In the genomic region with DNA sequence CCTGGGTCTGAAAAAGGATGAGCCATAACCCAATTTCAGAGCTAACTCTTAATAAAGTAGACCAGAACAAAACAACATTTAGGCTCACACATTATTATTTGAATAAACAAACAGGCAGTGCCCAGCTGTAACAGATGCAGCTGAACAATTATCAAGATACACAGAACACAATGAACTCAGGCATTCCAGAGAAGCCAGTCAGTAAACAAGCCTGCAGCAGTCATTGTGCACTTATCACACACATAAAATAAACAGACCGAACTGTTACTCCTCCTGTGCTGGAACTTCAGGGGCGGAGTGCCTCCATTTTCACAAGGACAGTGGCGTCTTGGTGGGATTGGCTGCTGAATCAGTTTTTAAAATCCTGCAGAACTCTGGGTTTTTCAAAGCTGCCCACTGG, we compare ENCODE assay signal across 23 mouse cellular contexts. TPM values are rescaled to one million over a fixed set of nuclear protein-coding genes. Genes with fewer than 3 reads are reported as not detected.
A peak's percentile ranks its signal among the peaks of the same experiment; 100 is the strongest.
DNase-seq lines count a peak whose midpoint lies in the region; TF ChIP-seq lines count a peak whose summit lies in the region.
"Had no signal": no experiment of that assay in that cellular context is flagged by ENCODE, and none has a peak within 500 bp of the region (broad histone marks: within the 10 kb centered on the region; RNA-seq: fewer than 3 reads in every experiment).

No protein-coding gene starts in this region.

- TF ChIP-seq EP300 in heart, adult 2 months (IDR thresholded peaks at IDR 0.05; ENCODE audit: insufficient read depth, low read depth, low read length), result no peak

- H3K79me2 ChIP-seq in heart, adult 2 months (replicated peaks; ENCODE audit: control insufficient read depth, insufficient read depth, low read length), result no peaks in the 10 kb centered on the region

- no peak for DNase-seq in heart, adult 2 months
- no peak for DNase-seq in heart, embryonic 10.5 days (ENCODE audit: low spot score)
- no peak for DNase-seq in testis, postnatal 14 days (ENCODE audit: low spot score)
- peak; percentile 33 for DNase-seq in lung, postnatal 25 days (ENCODE audit: low spot score)
- DNase-seq in left cerebral cortex, postnatal 25 days (ENCODE audit: low spot score in 2 of 2), result no peak
- DNase-seq: adrenal gland, adult 2 months; adrenal gland, postnatal 36 days; cerebellum, adult 11 months; cerebellum, adult 8-10 months; cerebellum, postnatal 14 days; gastrocnemius, postnatal 10 days; heart, postnatal 14 days had no signal

- no peak overlapping the region for H3K9ac ChIP-seq in heart, adult 2 months (ENCODE audit: low read depth, low read length)
- H3K9ac ChIP-seq: embryonic facial prominence, embryonic 12.5 days; forebrain, embryonic 15.5 days; heart, embryonic 15.5 days; hindbrain, embryonic 13.5 days had no signal

- no peak for TF ChIP-seq CTCF in heart, adult 2 months (IDR thresholded peaks at IDR 0.05)
- no peak for TF ChIP-seq CTCF in testis, adult 2 months (IDR thresholded peaks at IDR 0.05; ENCODE audit: control insufficient read depth, insufficient read depth, insufficient replicate concordance, low read depth, low read length)

- H3K36me3 ChIP-seq in heart, adult 2 months (ENCODE audit: control insufficient read depth, insufficient read depth, low read length), result no peaks in the 10 kb centered on the region; the same call in 1 of the 2 replicates
- no peaks in the 10 kb centered on the region for H3K36me3 ChIP-seq in heart, embryonic 10.5 days
- H3K36me3 ChIP-seq in testis, adult 2 months (ENCODE audit: control insufficient read depth, insufficient read depth, low read length), result no peaks in the 10 kb centered on the region
- H3K36me3 ChIP-seq: embryonic facial prominence, embryonic 12.5 days; forebrain, embryonic 15.5 days; heart, embryonic 15.5 days; hindbrain, embryonic 13.5 days had no signal

- H3K4me1 ChIP-seq in heart, adult 2 months (ENCODE audit: control insufficient read depth, insufficient read depth, low read length), result peaks cover 1% of the 10 kb centered on the region
- no peaks in the 10 kb centered on the region for H3K4me1 ChIP-seq in heart, embryonic 10.5 days
- H3K4me1 ChIP-seq in testis, adult 2 months (ENCODE audit: control insufficient read depth, insufficient read depth, low read length), result no peaks in the 10 kb centered on the region
- H3K4me1 ChIP-seq: embryonic facial prominence, embryonic 12.5 days; forebrain, embryonic 15.5 days; heart, embryonic 15.5 days; hindbrain, embryonic 13.5 days had no signal

- intact Hi-C loops in heart, adult 2 months (cut with DNase I), result no loop called here
- intact Hi-C loops in left cerebral cortex, postnatal 25 days (cut with DNase I), result no loop called here

- H3K27ac ChIP-seq in heart, adult 2 months, result peak overlapping the region; percentile 44
- no peak overlapping the region for H3K27ac ChIP-seq in heart, embryonic 10.5 days
- H3K27ac ChIP-seq in testis, adult 2 months (ENCODE audit: control insufficient read depth, insufficient read depth, low read depth, low read length), result peak overlapping the region; percentile 49
- H3K27ac ChIP-seq: embryonic facial prominence, embryonic 12.5 days; forebrain, embryonic 15.5 days; heart, embryonic 15.5 days; hindbrain, embryonic 13.5 days; hindbrain, postnatal 0 days had no signal

- WGBS in heart, adult 2 months, result 48% methylated on average over 3 of the region's 3 CpGs
- WGBS in heart, embryonic 10.5 days, result 59% methylated on average over 3 of the region's 3 CpGs

- no peak overlapping the region for H3K4me3 ChIP-seq in heart, adult 2 months
- H3K4me3 ChIP-seq in heart, embryonic 10.5 days, result no peak overlapping the region
- H3K4me3 ChIP-seq in testis, adult 2 months (ENCODE audit: control insufficient read depth, low read depth, low read length), result no peak overlapping the region
- H3K4me3 ChIP-seq: embryonic facial prominence, embryonic 12.5 days; forebrain, embryonic 15.5 days; heart, embryonic 15.5 days; hindbrain, embryonic 13.5 days had no signal

- no peaks in the 10 kb centered on the region for H3K27me3 ChIP-seq in heart, adult 2 months (ENCODE audit: control insufficient read depth, insufficient read depth, low read length)
- H3K27me3 ChIP-seq in heart, embryonic 10.5 days (ENCODE audit: insufficient read depth, poor library complexity, severe bottlenecking), result no peaks in the 10 kb centered on the region
- H3K27me3 ChIP-seq in testis, adult 2 months (ENCODE audit: control insufficient read depth, insufficient read depth, low read length), result no peaks in the 10 kb centered on the region
- H3K27me3 ChIP-seq: CH12.LX; embryonic facial prominence, embryonic 12.5 days; forebrain, embryonic 15.5 days; heart, embryonic 15.5 days; hindbrain, embryonic 13.5 days; Patski had no signal

- no peaks in the 10 kb centered on the region; the same call in 1 of the 2 replicates for H3K9me3 ChIP-seq in heart, embryonic 10.5 days
- H3K9me3 ChIP-seq: embryonic facial prominence, embryonic 12.5 days; forebrain, embryonic 15.5 days; heart, embryonic 15.5 days; hindbrain, embryonic 13.5 days had no signal

- TF ChIP-seq POLR2A in heart, adult 2 months (IDR thresholded peaks at IDR 0.05; ENCODE audit: insufficient read depth, low read depth, low read length), result no peak
- TF ChIP-seq POLR2A in testis, adult 2 months (IDR thresholded peaks at IDR 0.05; ENCODE audit: control insufficient read depth, low read depth, low read length), result no peak

RNA-seq across cellular contexts. Expression of a gene that starts 27.2 kb away (rescaled TPM):
- total RNA-seq in heart, adult 2 months (2021), result 10 to 100 TPM; 33.8 to 36.4 TPM
- polyA plus RNA-seq in heart, adult 2 months (2012; rRNA removed), result 26.2 and 40.9 TPM in 2 replicates
- polyA plus RNA-seq in heart, embryonic 10.5 days (2016; fragmentation: Nextera tagmentation; extraction: Ambion mirVana), result 26.3 and 29.1 TPM in 2 replicates
- 18.3 and 21.3 TPM in 2 replicates for polyA plus RNA-seq in testis, adult 2 months (2012; rRNA removed)
- 10 to 100 TPM; 48.2 to 49.2 TPM for total RNA-seq in left cerebral cortex, postnatal 25 days (2021)

RNA-seq across cellular contexts. Expression of a gene that starts 48.2 kb away (rescaled TPM):
- total RNA-seq in heart, adult 2 months (2021), result not detected
- 0.04 and 0.12 TPM in 2 replicates for polyA plus RNA-seq in heart, adult 2 months (2012; rRNA removed)
- polyA plus RNA-seq in heart, embryonic 10.5 days (2016; fragmentation: Nextera tagmentation; extraction: Ambion mirVana), result 0.20 TPM in 1 of 2 replicates, not detected in the other
- 69.1 and 87.1 TPM in 2 replicates for polyA plus RNA-seq in testis, adult 2 months (2012; rRNA removed)
- under 1 TPM; 0.14 to 0.37 TPM for total RNA-seq in left cerebral cortex, postnatal 25 days (2021)
- total RNA-seq: adrenal gland, adult 2 months; adrenal gland, postnatal 36 days; common myeloid progenitor, adult 5-6 weeks; gastrocnemius, postnatal 10 days; heart, postnatal 14 days; hematopoietic stem cell, adult 5-6 weeks had no signal
- polyA plus RNA-seq: embryonic facial prominence, embryonic 12.5 days; forebrain, embryonic 11.5 days; forebrain, embryonic 15.5 days; Patski had no signal

Comparison
In these comparisons a context has a peak if more than half of its experiments do, and no peak if none do; other contexts are left out.
1. RNA of a gene that starts 48.2 kb away (polyA plus RNA-seq): 69.1 to 87.1 TPM in testis, adult 2 months; 0.04 to 0.12 TPM in heart, adult 2 months and 0.20 TPM in heart, embryonic 10.5 days; every median in the first group is over 10 times any median in the second.